Mouse (Mus musculus) cerebellum, postnatal 4 days (tissue): ENCODE results near the gene Krtap19-2.

Experiments
- DNase-seq, 2 experiments: peaks; one replicate each; pipeline ENCODE4 v3.0.0; 2022; ENCODE audit warnings: low spot score in 2 of 2, mixed read lengths in 1 of 2

Krtap19-2 gene

GRCm38 (mm10) chr16:88874169-88874568 is at the start of gene Krtap19-2:
Krtap19-2 (minus strand) TSS chr16:88874269.
- no peak for DNase-seq

DNA sequence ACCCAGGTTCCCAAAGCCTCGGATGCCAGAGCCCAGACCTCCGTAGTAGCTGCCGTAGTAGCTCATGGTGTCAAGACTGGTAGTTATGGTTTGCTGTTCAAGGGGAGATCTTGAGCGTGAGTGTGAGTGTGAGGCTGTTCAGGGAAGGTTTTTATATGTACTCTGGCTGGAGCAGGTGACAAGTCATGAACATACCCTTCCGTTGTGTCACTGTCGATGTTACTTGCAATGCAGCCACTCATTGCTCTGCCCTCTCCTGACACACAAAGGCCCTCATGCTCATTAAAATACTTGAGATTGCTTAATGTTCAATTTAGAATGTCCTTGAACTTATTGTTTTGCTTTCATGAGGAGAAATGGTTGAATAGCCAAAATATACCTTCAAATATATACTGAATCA is 22.3 kb upstream of the Krtap19-2 start, which contains the start of gene Krtap19-5:
TSS of gene Krtap19-5 (minus strand) at position 101 of the 400 bp plus-strand sequence.
- DNase-seq, result no peak

GRCm38 (mm10) chr16:88886870-88887269 is 12.8 kb upstream of the Krtap19-2 start:
- DNase-seq, result no peak

DNA sequence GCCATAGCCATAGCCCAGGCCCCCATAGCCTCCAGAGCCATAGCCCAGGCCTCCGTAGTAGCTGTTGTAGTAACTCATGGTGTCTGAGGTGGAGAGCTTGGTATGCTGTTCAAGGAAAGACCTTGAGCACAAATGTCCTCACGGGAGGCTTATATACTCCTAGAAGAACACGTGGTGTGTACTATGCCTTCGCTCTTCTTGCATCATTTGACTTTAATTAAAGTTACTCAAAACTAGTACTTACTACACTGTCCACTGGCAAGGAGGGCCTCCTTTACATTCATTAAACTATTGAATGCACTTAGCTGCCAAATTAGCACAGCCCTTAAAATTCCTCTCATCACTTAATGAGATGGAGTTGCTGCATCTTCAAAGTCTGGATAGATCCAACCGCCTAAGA is 10.9 kb upstream of the Krtap19-2 start, which contains the start of gene Krtap19-4:
TSS of gene Krtap19-4 (minus strand) at position 101 of the 400 bp plus-strand sequence.
- no peak for DNase-seq

- DNase-seq, result no peak
Observed at GRCm38 (mm10) chr16:88877938-88878337, 3.9 kb upstream of the Krtap19-2 start, which contains the start of gene Krtap19-3. Krtap19-3 (minus strand) TSS chr16:88878038.

GRCm38 (mm10) chr16:88869311-88869710 is 4.8 kb downstream of the Krtap19-2 start, which contains the start of gene Krtap19-1:
Krtap19-1 (minus strand) TSS chr16:88869411.
- DNase-seq, result no peak

- no peak for DNase-seq
Observed at GRCm38 (mm10) chr16:88864887-88865407, 9.1 kb downstream of the Krtap19-2 start.

GRCm38 (mm10) chr16:88851450-88851849 is 22.6 kb downstream of the Krtap19-2 start:
- peak in 1 of 2 experiments; percentile 38 for DNase-seq

- DNase-seq, result no peak
Observed at GRCm38 (mm10) chr16:88848558-88848957, 25.5 kb downstream of the Krtap19-2 start.

- DNase-seq, result no peak
Observed at GRCm38 (mm10) chr16:88847363-88847762, 26.7 kb downstream of the Krtap19-2 start.

DNA sequence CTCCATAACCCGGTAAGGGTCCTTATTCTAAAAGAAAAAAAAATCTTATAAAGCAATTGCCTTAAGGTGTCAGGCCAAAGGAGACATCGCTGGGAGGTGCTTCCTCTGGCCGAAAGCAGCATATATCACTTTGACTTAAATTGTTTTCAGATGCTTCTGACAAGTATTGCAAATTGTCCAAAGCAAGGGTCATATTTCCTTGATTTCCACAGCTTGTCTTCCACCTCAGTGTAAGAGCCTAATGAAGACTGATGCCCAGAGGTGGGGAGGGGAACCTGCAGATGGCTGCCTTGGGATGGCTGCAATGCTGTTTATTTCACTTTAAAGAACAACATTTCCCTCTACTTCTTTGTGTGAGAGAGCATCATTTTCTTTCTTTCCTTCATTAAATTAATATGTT is 47.1 kb downstream of the Krtap19-2 start:
- DNase-seq, result no peak

DNA sequence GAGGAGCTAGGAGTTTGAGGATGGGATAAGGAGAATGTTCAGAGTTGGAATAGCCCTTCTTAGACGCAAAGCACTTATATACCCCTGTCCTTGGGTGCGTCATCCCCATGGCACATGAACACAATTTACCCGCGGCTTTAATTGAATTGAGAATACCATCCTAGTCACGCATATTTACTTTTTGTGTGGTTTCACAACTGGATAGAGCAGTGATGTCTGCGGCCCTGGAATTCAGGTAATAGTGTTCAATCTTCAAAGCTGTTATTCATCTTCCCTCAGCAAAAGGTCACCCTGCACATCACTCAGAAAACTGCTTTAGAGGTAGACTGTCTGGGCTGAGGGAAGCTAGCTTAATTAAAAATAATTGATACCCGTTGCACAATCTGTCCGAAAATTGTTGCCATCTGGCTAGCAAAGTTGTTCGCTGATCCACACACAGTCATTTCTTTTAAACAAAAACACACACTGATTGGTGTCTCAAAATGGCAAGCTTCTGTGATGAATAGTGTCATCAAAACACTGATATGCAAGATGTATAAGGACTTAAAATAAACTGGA is 47.9 kb downstream of the Krtap19-2 start, which contains the start of gene Krtap14:
TSS of gene Krtap14 (minus strand) at position 51 of the 558 bp plus-strand sequence.
- no peak for DNase-seq

GRCm38 (mm10) chr16:88823736-88824135 is 50.3 kb downstream of the Krtap19-2 start:
- no peak for DNase-seq
